Mouse (Mus musculus): ENCODE measurements around the gene Sik3.
A peak's percentile ranks its signal among the peaks of the same experiment; 100 is the strongest.
"Not testable (repeated sequence)": the region's sequence is repeated elsewhere in the genome, so short reads cannot be mapped to it uniquely, and the experiment has no call there.

The Sik3 gene

GRCm38 (mm10) chr9:46053014-46053666, 40.5 kb downstream of the Sik3 start:
- DNase-seq (ENCODE audit: low read depth, low spot score), result no peak

- no peak for DNase-seq (ENCODE audit: low read depth, low spot score)
These were observed 45.4 kb downstream of the Sik3 start for GRCm38 (mm10) chr9:46058065-46058464.

- DNase-seq (ENCODE audit: low read depth, low spot score), result no peak
These were observed 47.6 kb downstream of the Sik3 start for GRCm38 (mm10) chr9:46060249-46060648.

- no peak for DNase-seq (ENCODE audit: low read depth, low spot score)
These were observed 49.2 kb downstream of the Sik3 start for GRCm38 (mm10) chr9:46061696-46062425.

GRCm38 (mm10) chr9:46064331-46064730, 51.7 kb downstream of the Sik3 start:
- no peak for DNase-seq (ENCODE audit: low read depth, low spot score)

GRCm38 (mm10) chr9:46066711-46067110, 54.1 kb downstream of the Sik3 start:
- no peak for DNase-seq (ENCODE audit: low read depth, low spot score)

- DNase-seq (ENCODE audit: low read depth, low spot score), result no peak
These were observed 55.1 kb downstream of the Sik3 start for GRCm38 (mm10) chr9:46067691-46068090.

- no peak for DNase-seq (ENCODE audit: low read depth, low spot score)
These were observed 56.4 kb downstream of the Sik3 start for GRCm38 (mm10) chr9:46069013-46069412.

GRCm38 (mm10) chr9:46072101-46072835, 59.6 kb downstream of the Sik3 start:
- peak; percentile 48 for DNase-seq (ENCODE audit: low read depth, low spot score)

GRCm38 (mm10) chr9:46073443-46073842, 60.8 kb downstream of the Sik3 start:
- no peak for DNase-seq (ENCODE audit: low read depth, low spot score)

GRCm38 (mm10) chr9:46075578-46075977, 63.0 kb downstream of the Sik3 start:
- no peak for DNase-seq (ENCODE audit: low read depth, low spot score)

- DNase-seq (ENCODE audit: low read depth, low spot score), result no peak
These were observed 69.8 kb downstream of the Sik3 start for GRCm38 (mm10) chr9:46082381-46082821.

- no peak for DNase-seq (ENCODE audit: low read depth, low spot score)
These were observed 70.9 kb downstream of the Sik3 start for GRCm38 (mm10) chr9:46083490-46083893.

- no peak for DNase-seq (ENCODE audit: low read depth, low spot score)
These were observed 73.3 kb downstream of the Sik3 start for GRCm38 (mm10) chr9:46085898-46086297.

GRCm38 (mm10) chr9:46086826-46087225, 74.2 kb downstream of the Sik3 start:
- DNase-seq (ENCODE audit: low read depth, low spot score), result no peak

GRCm38 (mm10) chr9:46087461-46087860, 74.8 kb downstream of the Sik3 start:
- no peak for DNase-seq (ENCODE audit: low read depth, low spot score)

GRCm38 (mm10) chr9:46088722-46089121, 76.1 kb downstream of the Sik3 start:
- no peak for DNase-seq (ENCODE audit: low read depth, low spot score)

- DNase-seq (ENCODE audit: low read depth, low spot score), result no peak
These were observed 77.4 kb downstream of the Sik3 start for GRCm38 (mm10) chr9:46090066-46090465.

- DNase-seq (ENCODE audit: low read depth, low spot score), result not testable (repeated sequence)
These were observed 78.5 kb downstream of the Sik3 start for GRCm38 (mm10) chr9:46091157-46091556.

- DNase-seq (ENCODE audit: low read depth, low spot score), result no peak
These were observed 80.0 kb downstream of the Sik3 start for GRCm38 (mm10) chr9:46092633-46093032.

- DNase-seq (ENCODE audit: low read depth, low spot score), result no peak
These were observed 85.9 kb downstream of the Sik3 start for GRCm38 (mm10) chr9:46098360-46098985.

- DNase-seq (ENCODE audit: low read depth, low spot score), result no peak
These were observed 86.5 kb downstream of the Sik3 start for GRCm38 (mm10) chr9:46099107-46099506.

All from ES-CJ7 (cell line).